Mouse (Mus musculus) heart, postnatal 0 days (tissue): ENCODE data around the gene C1qc.

Source experiments
- CTCF ChIP-seq: IDR thresholded peaks from 2 replicates; pipeline ENCODE4 v1.5.1; 2016; ENCODE audit warnings: antibody characterized with exemption, control low read depth, low read depth
- EP300 ChIP-seq: IDR thresholded peaks from 2 replicates; pipeline ENCODE4 v1.6.1; 2016; ENCODE audit warnings: antibody characterized with exemption, low read depth

DNA sequence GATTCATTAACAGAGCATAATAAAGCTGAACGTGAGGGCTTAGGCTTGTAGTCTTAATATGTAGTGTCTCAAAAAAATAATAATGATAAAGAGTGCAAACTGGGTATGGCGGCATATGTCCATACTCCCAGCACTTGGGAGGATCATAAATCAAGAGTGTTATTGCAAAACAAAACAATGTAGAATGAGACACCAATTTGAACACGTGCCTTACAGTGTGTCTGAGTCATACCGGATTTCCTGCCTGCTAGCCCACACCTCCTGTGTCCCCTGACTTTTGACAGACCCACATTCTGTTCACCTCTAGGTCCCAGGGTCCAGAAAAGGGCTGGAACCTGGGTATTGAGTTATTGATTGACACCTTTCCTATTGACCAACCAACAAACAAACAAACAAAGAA lies 50.8 kb downstream of the C1qc start:
- no peak for TF ChIP-seq CTCF
- no peak for TF ChIP-seq EP300
